Mouse (Mus musculus) heart, embryonic 10.5 days (tissue): Measurements from ENCODE around the gene Astn2. TPM values are rescaled to one million over a fixed set of nuclear protein-coding genes. Genes with fewer than 3 reads are reported as not detected.

Experiments used
- DNase-seq: peaks from one replicate; pipeline ENCODE4 v3.0.0-alpha.2; 2017; ENCODE audit warnings: low spot score
- H3K27ac ChIP-seq: fragments of 300-500 bp; sonication (generic); 2 replicates; pipeline ENCODE4 v1.5.1; 2016; ENCODE audit warnings: mild to moderate bottlenecking
- H3K27me3 ChIP-seq: fragments of 300-500 bp; sonication (generic); 2 replicates; pipeline ENCODE4 v1.6.1; 2016; ENCODE audit warnings: mild to moderate bottlenecking; ENCODE audit not compliant: poor library complexity, insufficient read depth, severe bottlenecking
- H3K36me3 ChIP-seq: fragments of 300-500 bp; sonication (generic); 2 replicates; pipeline ENCODE4 v1.6.1; 2016; ENCODE audit warnings: mild to moderate bottlenecking, moderate library complexity
- H3K4me1 ChIP-seq: fragments of 300-500 bp; sonication (generic); 2 replicates; pipeline ENCODE4 v1.6.1; 2016; ENCODE audit warnings: mild to moderate bottlenecking
- H3K4me3 ChIP-seq: fragments of 300-500 bp; sonication (generic); 2 replicates; pipeline ENCODE4 v1.5.1; 2016; ENCODE audit warnings: mild to moderate bottlenecking, moderate library complexity
- H3K9me3 ChIP-seq: fragments of 300-500 bp; sonication (generic); 2 replicates; pipeline ENCODE4 v1.6.1; 2016; ENCODE audit warnings: mild to moderate bottlenecking, moderate library complexity
- WGBS: fragments of 180-500 bp; shearing (Covaris S2); methylation state at CpG from one replicate; pipeline ENCODE4 v1.1.7; 2016; 5-methylcytosine and 5-hydroxymethylcytosine counted together
- polyA plus RNA-seq: library from polyadenylated mRNA; unstranded; fragments of >200 nt; fragmentation: Nextera tagmentation; extraction: Ambion mirVana; gene quantifications from 2 replicates; pipeline ENCODE4 v1.2.1, GENCODE M21; 2016

Gene Astn2
- polyA plus RNA-seq, 1 experiment from 2014 or later: 0.18 TPM

DNA sequence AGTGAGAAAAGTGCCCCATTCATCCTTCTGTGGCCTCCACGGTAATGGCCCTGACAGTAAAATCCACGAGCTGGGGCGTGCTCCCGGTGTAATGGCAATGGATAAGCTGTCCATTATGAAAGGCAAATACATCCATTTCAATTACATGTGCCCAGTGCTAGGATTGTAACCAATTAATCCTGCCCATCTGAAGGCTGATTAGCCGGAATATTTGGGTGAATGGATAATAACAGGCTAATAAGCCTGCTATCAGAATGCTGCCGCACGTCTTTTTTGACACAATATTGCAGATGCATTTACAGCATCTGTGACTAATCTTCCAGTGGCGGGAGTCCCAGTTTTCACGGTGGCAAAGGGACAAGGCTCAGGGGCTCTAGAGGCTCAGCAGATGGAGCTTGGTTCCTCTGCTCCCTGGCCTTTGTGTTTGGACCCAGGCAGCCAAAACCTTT is 189.2 kb downstream of the Astn2 start:
- no peak for DNase-seq
- 75% methylated on average over 9 of the region's 9 CpGs for WGBS
- no peaks in the 10 kb centered on the region for H3K27me3 ChIP-seq
- no peaks in the 10 kb centered on the region for H3K4me1 ChIP-seq
- no peaks in the 10 kb centered on the region for H3K36me3 ChIP-seq
- no peak overlapping the region for H3K4me3 ChIP-seq
- no peak overlapping the region for H3K27ac ChIP-seq
- H3K9me3 ChIP-seq: no peaks in the 10 kb centered on the region

DNA sequence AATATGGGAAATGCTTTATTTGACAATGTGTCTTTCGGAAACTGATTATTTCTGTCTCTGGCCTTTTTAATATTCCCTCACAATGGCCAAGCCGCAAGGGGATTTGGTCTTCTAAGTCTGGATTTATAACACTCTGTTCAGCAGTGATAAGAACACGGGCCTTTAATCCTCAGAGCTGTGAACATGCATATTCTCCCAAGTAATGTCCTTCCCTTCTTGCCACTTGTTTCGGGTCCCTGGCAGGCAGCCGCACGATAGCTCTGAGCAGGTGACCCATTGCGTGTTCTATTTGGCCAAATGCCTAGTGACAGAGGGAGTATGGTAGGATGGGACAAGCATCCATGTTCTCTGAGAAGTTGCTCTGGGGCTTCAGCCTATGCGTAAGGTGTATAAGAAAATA is 214.8 kb downstream of the Astn2 start:
- DNase-seq: no peak
- Histone ChIP-seq H3K36me3 (no peaks in the 10 kb centered on the region), H3K4me3 (no peak overlapping the region), H3K27me3 (no peaks in the 10 kb centered on the region), H3K9me3 (no peaks in the 10 kb centered on the region), H3K27ac (no peak overlapping the region), H3K4me1 (no peaks in the 10 kb centered on the region)
- WGBS: 94% methylated on average over 8 of the region's 8 CpGs

DNA sequence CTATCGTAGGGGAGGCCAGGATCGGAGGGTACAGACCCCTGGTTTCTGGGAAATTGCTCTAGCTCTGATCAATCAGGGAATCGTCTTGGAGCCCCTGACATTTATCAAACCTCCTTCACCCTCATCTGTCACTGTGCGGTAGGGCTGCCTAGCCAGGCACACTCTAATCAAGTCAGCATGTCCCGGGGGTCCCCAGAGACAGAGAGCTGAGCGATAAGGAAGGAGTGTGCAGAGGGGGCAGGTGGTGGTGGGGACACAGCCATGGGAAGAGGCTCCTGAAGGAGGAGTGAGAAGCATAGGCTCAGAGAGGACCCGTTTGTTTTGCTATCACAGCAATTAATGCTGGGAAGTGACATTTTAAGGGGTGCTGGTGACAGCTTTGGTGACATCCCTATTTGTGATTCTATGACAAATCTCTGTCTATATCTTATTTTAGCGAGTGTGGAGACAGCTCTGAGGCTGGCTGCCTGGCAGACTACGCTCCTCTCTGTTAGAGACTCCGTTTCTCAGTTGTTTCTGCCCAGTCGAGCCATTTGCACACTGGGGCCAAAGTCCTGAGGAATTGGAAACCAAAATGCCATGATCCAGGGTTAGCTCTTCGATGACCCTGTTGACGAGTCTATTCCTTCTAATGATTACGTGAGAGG is 228.4 kb downstream of the Astn2 start:
- H3K9me3 ChIP-seq: no peaks in the 10 kb centered on the region
- H3K27me3 ChIP-seq: no peaks in the 10 kb centered on the region
- peaks cover 15% of the 10 kb centered on the region; the same call in 1 of the 2 replicates for H3K4me1 ChIP-seq
- no peak overlapping the region for H3K27ac ChIP-seq
- H3K36me3 ChIP-seq: no peaks in the 10 kb centered on the region
- H3K4me3 ChIP-seq: no peak overlapping the region
- 30% methylated on average over 14 of the region's 14 CpGs for WGBS
- no peak for DNase-seq

DNA sequence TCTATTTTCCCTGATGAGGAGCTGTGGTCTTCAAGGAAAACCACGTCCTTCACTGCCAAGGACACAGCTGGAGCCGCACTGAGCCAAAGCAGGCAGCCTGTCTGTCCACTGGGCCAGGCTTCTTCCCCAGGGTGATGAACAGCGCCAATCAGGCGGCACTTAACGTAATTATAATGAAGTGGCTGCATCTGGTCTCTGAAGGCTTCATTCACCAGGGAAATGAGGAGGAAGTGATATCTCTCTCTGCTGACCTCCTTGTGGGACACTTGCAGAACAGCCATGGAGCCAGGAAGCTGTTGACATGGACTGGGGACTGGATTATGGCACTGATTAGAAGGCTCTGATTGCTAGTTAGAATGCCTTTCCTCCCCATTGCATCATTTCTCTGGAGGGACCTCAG is 232.8 kb downstream of the Astn2 start:
- H3K9me3 ChIP-seq: no peaks in the 10 kb centered on the region
- no peak overlapping the region for H3K4me3 ChIP-seq
- no peaks in the 10 kb centered on the region for H3K27me3 ChIP-seq
- no peaks in the 10 kb centered on the region for H3K36me3 ChIP-seq
- WGBS: 43% methylated on average over 5 of the region's 5 CpGs
- no peak overlapping the region for H3K27ac ChIP-seq
- H3K4me1 ChIP-seq: peaks cover 15% of the 10 kb centered on the region; the same call in 1 of the 2 replicates
- DNase-seq: peak; percentile 76

DNA sequence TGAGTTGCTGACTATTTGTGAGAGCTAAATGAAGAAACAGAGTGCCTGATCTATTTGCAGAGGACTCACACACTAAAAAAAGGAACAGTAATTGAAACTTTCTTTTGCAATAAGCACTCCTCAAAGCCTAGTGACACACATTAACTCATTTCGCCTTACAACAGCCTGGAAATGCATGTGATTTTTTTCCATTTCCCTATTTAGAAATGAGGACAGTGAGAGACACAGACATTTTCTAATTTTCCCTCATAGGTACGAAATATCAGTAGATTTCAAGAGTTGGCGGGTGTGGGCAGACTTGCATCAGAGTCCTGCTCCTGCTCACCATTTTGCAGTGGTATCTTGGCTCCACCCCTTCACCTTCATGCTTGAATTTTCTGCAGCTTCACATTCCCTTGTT is 233.6 kb downstream of the Astn2 start:
- no peak overlapping the region for H3K27ac ChIP-seq
- no peak overlapping the region for H3K4me3 ChIP-seq
- no peak for DNase-seq
- no peaks in the 10 kb centered on the region for H3K27me3 ChIP-seq
- no peaks in the 10 kb centered on the region for H3K9me3 ChIP-seq
- peaks cover 9% of the 10 kb centered on the region; the same call in 1 of the 2 replicates for H3K4me1 ChIP-seq
- WGBS: 80% methylated on average over 3 of the region's 3 CpGs
- H3K36me3 ChIP-seq: no peaks in the 10 kb centered on the region

DNA sequence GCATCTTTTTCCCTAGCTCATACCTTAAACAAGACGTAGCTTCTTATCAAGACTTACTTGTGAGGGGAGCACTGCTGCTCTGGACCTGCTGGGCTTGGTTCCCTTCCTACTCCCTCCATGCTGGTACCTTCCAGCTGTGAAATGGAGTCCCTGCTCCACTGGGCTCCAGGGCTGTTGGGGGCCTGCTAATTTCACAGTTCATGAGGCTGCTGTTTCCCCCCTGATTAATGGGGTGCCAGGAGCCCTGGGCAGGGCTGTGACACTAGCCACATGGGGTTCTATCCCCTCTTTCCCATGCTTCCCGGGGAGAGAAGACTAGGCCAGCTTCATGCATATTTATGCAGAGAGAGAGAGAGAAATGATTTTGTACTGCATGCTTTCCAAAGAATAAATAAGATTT is 234.9 kb downstream of the Astn2 start:
- no peak overlapping the region for H3K27ac ChIP-seq
- H3K4me1 ChIP-seq: peaks cover 7% of the 10 kb centered on the region; the same call in 1 of the 2 replicates
- H3K27me3 ChIP-seq: no peaks in the 10 kb centered on the region
- 39% methylated on average over 2 of the region's 2 CpGs for WGBS
- H3K4me3 ChIP-seq: no peak overlapping the region
- H3K36me3 ChIP-seq: no peaks in the 10 kb centered on the region
- H3K9me3 ChIP-seq: no peaks in the 10 kb centered on the region
- no peak for DNase-seq

DNA sequence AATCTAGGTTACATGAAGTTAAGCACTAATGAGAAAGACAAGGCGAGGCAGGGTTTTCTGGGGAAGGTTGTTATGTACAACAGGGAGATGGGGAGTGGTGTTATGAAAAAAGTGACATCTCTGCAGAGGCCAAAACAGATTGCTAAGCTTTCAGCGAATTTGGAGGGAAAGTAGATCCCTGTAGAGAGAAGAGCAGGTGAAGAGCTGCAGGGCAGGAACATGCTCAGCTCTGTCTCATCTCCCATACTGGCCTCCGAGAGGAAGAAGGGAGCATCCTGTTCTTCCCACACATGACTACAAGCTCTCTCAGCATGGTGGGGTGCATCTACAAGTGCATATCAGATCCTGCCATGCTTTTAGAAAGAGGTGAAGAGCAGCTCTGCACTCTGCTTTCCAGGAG is 245.7 kb downstream of the Astn2 start:
- Histone ChIP-seq H3K27ac (no peak overlapping the region), H3K4me1 (no peaks in the 10 kb centered on the region), H3K27me3 (no peaks in the 10 kb centered on the region), H3K36me3 (no peaks in the 10 kb centered on the region), H3K9me3 (no peaks in the 10 kb centered on the region), H3K4me3 (no peak overlapping the region)
- no peak for DNase-seq
- WGBS: 69% methylated on average over 3 of the region's 3 CpGs

DNA sequence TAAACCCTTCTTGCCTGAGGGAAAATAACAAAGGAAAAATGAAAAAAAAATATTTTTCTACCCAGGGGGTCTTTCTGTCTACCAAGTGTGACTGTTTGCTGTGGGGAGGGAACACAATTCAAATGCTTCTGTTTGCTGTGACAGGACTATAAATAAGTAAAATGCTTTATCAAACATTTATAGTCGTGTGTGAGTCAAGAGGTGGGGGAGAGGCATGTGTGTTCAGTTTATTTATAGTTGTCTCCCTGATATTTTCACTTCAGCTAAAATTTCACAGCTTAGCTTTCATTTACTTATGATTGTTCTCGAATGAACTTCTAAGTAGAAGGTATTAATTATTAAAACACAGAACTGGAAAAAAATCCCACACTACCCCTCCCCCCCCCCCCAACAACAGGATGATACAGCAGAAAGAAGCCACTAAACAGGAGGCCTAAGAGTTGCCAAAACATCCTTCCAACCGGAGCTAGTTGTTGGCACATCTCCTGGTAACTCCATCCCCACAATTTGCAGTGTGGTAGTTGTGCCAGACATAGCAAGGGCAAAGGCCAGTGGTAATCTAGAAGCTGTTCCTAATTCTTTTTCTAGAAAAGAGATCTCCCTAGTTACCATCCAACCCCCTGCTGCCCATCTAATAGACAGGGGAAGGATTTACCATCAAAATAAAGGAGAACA is 246.8 kb downstream of the Astn2 start:
- Histone ChIP-seq H3K27me3 (no peaks in the 10 kb centered on the region), H3K9me3 (no peaks in the 10 kb centered on the region), H3K4me3 (no peak overlapping the region), H3K27ac (no peak overlapping the region), H3K36me3 (no peaks in the 10 kb centered on the region), H3K4me1 (no peaks in the 10 kb centered on the region)
- 69% methylated on average over 3 of the region's 3 CpGs for WGBS
- DNase-seq: no peak

DNA sequence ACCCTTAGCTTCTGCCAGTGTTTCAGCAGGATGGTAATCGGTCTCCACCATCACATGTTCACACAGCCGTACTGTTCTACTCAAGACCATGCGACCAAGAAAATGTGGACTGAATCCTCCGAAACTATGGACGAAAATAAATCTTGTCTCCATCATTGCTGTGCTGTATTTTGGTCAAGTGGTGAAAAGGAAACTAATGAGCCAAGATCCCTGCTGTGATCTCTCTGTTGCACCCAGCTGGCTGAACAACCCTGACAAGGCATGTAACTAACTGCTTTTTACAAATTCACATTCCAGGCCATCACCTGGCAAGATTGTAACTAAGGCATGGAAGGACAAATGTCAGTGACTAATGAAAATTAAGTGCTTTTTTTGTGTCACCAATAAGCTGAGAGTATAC is 257.9 kb downstream of the Astn2 start:
- Histone ChIP-seq H3K27ac (no peak overlapping the region), H3K36me3 (no peaks in the 10 kb centered on the region), H3K9me3 (no peaks in the 10 kb centered on the region), H3K27me3 (no peaks in the 10 kb centered on the region), H3K4me1 (no peaks in the 10 kb centered on the region), H3K4me3 (no peak overlapping the region)
- DNase-seq: no peak
- WGBS: 88% methylated on average over 5 of the region's 5 CpGs

DNA sequence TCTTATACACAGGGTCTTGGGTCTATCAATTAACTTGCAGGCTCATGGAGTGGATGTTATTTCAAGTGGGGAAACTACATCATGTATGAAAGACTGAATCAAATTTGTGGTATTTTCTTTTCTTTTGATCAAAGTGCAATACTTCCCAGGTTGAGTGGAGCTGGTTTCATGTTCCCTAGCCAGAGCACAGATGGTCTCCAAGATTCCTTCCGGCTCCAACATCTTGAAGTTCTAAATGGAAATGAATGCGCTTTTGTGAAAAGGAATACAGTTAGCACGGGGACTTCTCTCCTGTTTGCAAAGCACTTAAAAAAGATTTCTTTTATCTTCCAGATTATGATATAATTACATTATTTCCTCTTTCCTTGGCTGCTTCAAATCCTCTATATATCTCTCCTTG is 278.2 kb downstream of the Astn2 start:
- no peaks in the 10 kb centered on the region for H3K27me3 ChIP-seq
- no peaks in the 10 kb centered on the region for H3K4me1 ChIP-seq
- 85% methylated on average over 3 of the region's 3 CpGs for WGBS
- H3K27ac ChIP-seq: no peak overlapping the region
- H3K4me3 ChIP-seq: no peak overlapping the region
- no peaks in the 10 kb centered on the region for H3K9me3 ChIP-seq
- H3K36me3 ChIP-seq: no peaks in the 10 kb centered on the region
- DNase-seq: no peak

DNA sequence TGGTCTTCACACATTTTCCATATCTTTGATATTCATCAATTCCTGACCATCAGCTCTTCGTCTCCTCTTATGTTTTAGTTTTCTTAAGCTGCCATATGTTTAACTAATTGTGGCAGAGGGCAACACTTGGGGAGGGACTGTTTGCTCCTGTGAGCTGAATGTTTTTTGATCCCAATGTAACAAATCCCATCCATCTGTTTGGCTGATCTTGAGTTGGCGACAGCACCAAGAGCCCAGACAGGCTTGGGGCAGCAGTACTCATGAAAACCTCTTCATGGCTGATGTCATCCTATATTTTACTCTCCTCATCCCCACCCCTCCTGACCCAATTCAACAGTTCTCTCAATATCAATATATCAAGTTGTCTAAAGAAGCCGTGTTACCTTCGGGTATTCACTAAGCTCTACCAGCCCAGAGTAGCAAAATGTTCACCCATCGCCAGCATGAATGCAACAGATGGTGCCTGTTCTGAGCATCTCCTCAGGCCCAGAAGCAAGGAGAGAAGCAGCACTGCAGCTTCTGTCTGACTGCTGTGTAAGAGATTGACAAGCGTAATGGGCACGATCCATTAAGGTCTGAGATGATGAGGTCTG is 281.5 kb downstream of the Astn2 start:
- no peaks in the 10 kb centered on the region for H3K27me3 ChIP-seq
- H3K4me1 ChIP-seq: no peaks in the 10 kb centered on the region
- no peak for DNase-seq
- no peak overlapping the region for H3K4me3 ChIP-seq
- no peak overlapping the region for H3K27ac ChIP-seq
- no peaks in the 10 kb centered on the region for H3K36me3 ChIP-seq
- H3K9me3 ChIP-seq: no peaks in the 10 kb centered on the region
- WGBS: 86% methylated on average over 7 of the region's 7 CpGs

DNA sequence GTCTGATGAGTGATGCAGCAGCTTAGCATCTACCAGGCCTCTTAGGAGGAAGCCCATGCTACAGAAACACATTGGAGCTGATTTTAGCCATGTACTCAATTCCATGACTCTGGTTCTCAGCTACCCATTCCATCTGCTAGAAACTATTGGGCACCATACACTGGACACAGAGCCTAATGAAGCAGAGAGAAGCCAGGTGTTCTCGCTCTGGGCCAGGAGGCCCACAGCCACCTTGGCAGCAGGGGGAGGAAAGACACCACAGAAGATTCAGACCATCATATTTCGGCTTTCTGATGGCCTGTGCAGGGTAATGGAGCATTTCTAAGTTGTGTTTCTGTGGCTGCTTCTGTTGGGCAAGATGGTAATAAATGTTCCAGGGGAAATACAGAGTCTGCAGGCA is 290.2 kb downstream of the Astn2 start:
- no peak overlapping the region for H3K27ac ChIP-seq
- H3K4me1 ChIP-seq: no peaks in the 10 kb centered on the region
- no peaks in the 10 kb centered on the region for H3K27me3 ChIP-seq
- no peak for DNase-seq
- no peaks in the 10 kb centered on the region for H3K9me3 ChIP-seq
- no peaks in the 10 kb centered on the region for H3K36me3 ChIP-seq
- no peak overlapping the region for H3K4me3 ChIP-seq
- 62% methylated on average over 2 of the region's 2 CpGs for WGBS

DNA sequence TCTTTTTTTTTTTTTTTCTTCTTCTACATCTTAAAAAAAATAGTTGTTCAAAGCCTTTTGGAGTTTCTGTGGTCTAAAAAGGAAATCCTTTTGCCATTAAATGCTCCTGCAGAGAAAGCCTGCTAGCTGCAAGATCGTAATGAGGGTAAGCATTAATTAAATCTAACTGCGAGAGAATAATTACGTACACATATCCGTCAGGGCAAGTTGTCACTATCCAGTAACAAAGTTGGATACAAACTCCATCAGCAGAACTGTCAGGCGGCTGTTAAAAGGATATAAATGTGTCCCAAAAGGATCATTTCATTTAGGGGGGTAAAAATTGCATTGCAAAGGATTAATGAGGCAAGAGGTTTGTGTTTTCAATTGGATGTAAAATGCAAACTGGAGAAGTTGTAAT is 302.4 kb downstream of the Astn2 start:
- Histone ChIP-seq H3K9me3 (no peaks in the 10 kb centered on the region), H3K4me1 (no peaks in the 10 kb centered on the region), H3K27me3 (no peaks in the 10 kb centered on the region), H3K27ac (no peak overlapping the region), H3K4me3 (no peak overlapping the region), H3K36me3 (no peaks in the 10 kb centered on the region)
- 83% methylated on average over 5 of the region's 5 CpGs for WGBS
- DNase-seq: no peak
